Mouse (Mus musculus) liver, embryonic 14.5 days (tissue): ENCODE results near the gene Cc2d1a.

Source experiments
- CTCF ChIP-seq: IDR thresholded peaks from 2 replicates; pipeline ENCODE4 v1.5.1; 2016; ENCODE audit warnings: antibody characterized with exemption, low read depth, control low read depth
- EP300 ChIP-seq: IDR thresholded peaks from 2 replicates; pipeline ENCODE4 v1.6.1; 2016; ENCODE audit warnings: antibody characterized with exemption, low read depth

- no peak for TF ChIP-seq CTCF
- TF ChIP-seq EP300, result no peak
Measured at GRCm38 (mm10) chr8:84190191-84190867, 42.6 kb upstream of the Cc2d1a start.
